Mouse (Mus musculus): Measurements from ENCODE around the gene Dcps.

Gene Dcps

GRCm38 (mm10) chr9:35108916-35109315 is 66.9 kb downstream of the Dcps start:
- DNase-seq (ENCODE audit: low spot score): peak; percentile 80

- DNase-seq (ENCODE audit: low spot score): no peak
Observed at GRCm38 (mm10) chr9:35108066-35108465, 67.8 kb downstream of the Dcps start.

GRCm38 (mm10) chr9:35107396-35107795 is 68.5 kb downstream of the Dcps start:
- no peak for DNase-seq (ENCODE audit: low spot score)

- DNase-seq (ENCODE audit: low spot score): no peak
Observed at GRCm38 (mm10) chr9:35105884-35106880, 69.7 kb downstream of the Dcps start.

- DNase-seq (ENCODE audit: low spot score): no peak
Observed at GRCm38 (mm10) chr9:35105438-35105837, 70.4 kb downstream of the Dcps start.

DNA sequence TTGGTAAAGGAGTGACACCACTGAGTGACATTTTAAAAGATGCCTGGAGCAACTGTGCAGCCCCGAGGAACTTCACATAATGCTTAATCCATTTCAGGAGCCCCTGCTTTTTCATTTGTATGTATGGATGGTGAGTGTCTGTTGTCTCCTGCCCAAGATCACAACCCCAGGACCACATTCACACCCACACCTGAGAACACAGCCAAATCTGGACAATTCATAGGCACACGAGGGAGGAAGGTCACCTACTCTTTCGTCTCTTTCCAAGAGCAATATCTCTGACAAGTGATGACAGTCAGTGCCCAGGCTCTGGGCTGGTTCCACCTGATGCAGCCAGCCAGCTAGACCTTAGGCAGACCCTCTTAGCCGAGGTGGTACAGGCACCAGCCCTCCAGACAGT is 71.2 kb downstream of the Dcps start:
- no peak for DNase-seq (ENCODE audit: low spot score)

DNA sequence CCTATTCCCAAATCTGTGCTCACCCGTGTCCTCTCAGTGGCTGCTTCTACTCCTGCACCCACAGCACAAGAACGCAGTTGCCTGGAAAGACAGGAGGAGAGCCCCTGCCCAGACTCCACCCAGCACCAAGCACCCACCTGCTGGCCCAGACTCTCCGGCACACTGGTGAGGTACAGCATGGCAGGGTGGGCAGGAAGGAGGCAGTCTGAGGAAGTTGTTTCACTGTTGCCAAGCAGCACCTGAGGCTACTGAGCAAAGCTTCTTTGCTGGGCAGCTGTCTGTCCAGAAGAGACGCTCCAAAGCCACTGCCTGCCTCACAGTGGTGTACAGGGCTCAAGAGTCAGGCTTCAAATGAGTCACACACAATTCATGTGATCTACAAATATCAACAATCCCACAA is 77.1 kb downstream of the Dcps start:
- no peak for DNase-seq (ENCODE audit: low spot score)

DNA sequence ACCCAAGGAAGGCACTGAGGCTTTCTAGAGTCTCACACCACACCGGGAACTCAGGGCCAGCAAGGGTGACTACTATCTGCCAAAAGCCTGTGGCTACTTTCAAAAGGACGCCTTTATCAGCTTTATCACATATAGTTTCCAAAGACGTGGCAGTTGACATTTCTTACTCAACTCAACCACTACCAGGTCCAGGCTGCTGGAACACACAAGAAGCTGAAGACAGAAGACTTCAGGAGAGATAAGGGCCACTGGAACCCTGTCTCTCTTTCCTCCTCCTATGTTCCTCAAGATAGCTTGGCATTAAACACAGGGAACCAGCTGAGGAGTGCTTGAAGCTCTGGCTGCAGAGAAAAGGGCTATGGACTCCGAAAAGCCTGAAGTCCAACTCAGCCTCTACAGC is 78.0 kb downstream of the Dcps start:
- no peak for DNase-seq (ENCODE audit: low spot score)

- no peak for DNase-seq (ENCODE audit: low spot score)
Observed at GRCm38 (mm10) chr9:35095726-35096125, 80.1 kb downstream of the Dcps start.

DNA sequence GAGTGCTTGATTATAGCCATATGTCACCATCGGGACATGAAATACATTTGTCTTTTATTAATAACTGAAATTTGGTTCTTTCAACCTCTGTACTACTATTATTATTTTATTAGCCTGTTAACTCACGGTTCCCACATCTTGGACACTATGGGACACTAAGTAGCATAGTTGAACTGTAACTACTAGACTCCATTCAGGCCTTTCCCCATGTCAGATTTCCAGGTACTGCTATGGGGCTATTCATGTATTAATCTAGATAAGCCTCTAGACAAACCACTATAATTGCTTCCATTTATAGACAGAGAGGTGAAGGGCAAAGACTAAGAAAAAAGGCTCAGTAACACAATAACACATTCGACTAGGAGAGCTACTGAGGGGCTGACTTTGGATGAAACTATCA is 82.5 kb downstream of the Dcps start:
- DNase-seq (ENCODE audit: low spot score): no peak

- DNase-seq (ENCODE audit: low spot score): no peak
Observed at GRCm38 (mm10) chr9:35092904-35093303, 83.0 kb downstream of the Dcps start.
